Mouse (Mus musculus): ENCODE data around the gene Tbc1d5. TPM values are rescaled to one million over a fixed set of nuclear protein-coding genes. Genes with fewer than 3 reads are reported as not detected.

Tbc1d5 gene
- polyA plus RNA-seq, 1 experiment: 11.2 TPM

DNA sequence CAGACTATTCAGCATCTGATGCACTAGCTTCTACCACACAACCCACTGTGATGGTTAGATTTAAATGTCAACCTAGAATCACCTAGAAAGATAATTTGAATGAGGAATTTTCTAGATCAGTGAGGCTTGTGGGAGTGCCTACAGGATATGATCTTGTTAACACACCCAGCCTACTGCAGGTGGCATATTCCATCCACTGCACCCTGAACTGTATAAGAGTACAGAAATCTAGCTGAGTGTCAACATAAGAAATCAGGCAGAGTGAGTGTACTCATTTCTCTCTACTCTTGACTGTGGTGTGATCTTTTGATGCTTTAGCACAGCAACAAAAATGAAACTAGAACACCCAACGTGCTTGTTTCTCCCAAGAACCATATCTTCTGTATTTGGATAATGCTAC lies 6.8 kb downstream of the Tbc1d5 start:
- Histone ChIP-seq H3K36me3 (ENCODE audit: control insufficient read depth, insufficient read depth, low read length) (no peaks in the 10 kb centered on the region), H3K27me3 (replicated peaks; ENCODE audit: control insufficient read depth, insufficient read depth, low read length) (no peaks in the 10 kb centered on the region), H3K27ac (ENCODE audit: insufficient read depth, low read depth, low read length) (no peak overlapping the region), H3K4me1 (ENCODE audit: control insufficient read depth, insufficient read depth, low read length) (peaks cover 3% of the 10 kb centered on the region; the same call in 1 of the 2 replicates), H3K4me3 (ENCODE audit: insufficient read depth, low read depth, low read length) (no peak overlapping the region)
- DNase-seq: no peak
- 82% methylated on average over 1 of the region's 1 CpGs for WGBS
- TF ChIP-seq CTCF (conservative IDR thresholded peaks at IDR 0.05; ENCODE audit: insufficient read depth, insufficient read length, low read depth, low read length) (no peak), POLR2A (IDR thresholded peaks at IDR 0.05; ENCODE audit: low read depth, low read length) (no peak)

DNA sequence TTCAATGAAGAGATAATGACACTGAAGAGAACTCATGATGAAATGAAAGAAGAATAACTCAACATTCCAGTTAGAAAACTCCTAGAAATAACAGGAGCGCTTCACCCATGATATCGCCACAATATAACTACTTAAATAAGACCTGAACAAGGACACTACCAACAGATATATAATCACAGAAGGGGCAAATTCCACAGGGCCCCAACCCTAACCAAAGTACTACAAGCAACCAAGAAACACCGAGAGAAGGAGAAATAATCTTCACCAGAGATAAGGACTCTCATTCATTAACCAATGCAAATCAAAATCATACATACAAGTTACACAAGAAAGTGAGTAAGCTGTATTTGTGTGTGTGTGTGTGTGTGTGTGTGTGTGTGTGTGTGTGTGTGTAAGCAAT lies 7.6 kb downstream of the Tbc1d5 start:
- H3K4me3 ChIP-seq (ENCODE audit: insufficient read depth, low read depth, low read length): no peak overlapping the region
- no peak overlapping the region for H3K27ac ChIP-seq (ENCODE audit: insufficient read depth, low read depth, low read length)
- WGBS: 94% methylated on average over 3 of the region's 3 CpGs
- peaks cover 3% of the 10 kb centered on the region; the same call in 1 of the 2 replicates for H3K4me1 ChIP-seq (ENCODE audit: control insufficient read depth, insufficient read depth, low read length)
- DNase-seq: no peak
- H3K27me3 ChIP-seq (replicated peaks; ENCODE audit: control insufficient read depth, insufficient read depth, low read length): no peaks in the 10 kb centered on the region
- H3K36me3 ChIP-seq (ENCODE audit: control insufficient read depth, insufficient read depth, low read length): no peaks in the 10 kb centered on the region
- TF ChIP-seq POLR2A (IDR thresholded peaks at IDR 0.05; ENCODE audit: low read depth, low read length) (no peak), CTCF (conservative IDR thresholded peaks at IDR 0.05; ENCODE audit: insufficient read depth, insufficient read length, low read depth, low read length) (no peak)

DNA sequence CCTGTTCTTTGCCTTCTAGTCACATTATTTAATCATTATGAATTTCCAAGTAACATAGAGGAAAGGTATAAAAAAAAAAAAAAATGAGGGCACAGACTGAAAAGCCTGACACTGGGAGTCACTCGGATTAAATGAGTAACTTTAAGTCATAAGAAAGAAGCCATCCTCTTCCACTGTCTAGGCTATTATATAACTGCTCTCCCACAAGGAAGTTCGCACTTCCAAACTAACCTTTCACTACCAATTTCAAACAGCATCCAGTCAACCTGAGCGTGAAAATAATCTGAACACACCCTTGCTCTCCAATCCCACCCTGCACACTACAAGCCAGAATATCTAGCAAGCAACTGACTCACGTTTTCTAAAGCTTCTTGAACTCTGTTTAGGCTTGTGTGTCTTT lies 9.2 kb downstream of the Tbc1d5 start:
- Histone ChIP-seq H3K36me3 (ENCODE audit: control insufficient read depth, insufficient read depth, low read length) (no peaks in the 10 kb centered on the region), H3K4me1 (ENCODE audit: control insufficient read depth, insufficient read depth, low read length) (peaks cover 3% of the 10 kb centered on the region; the same call in 1 of the 2 replicates), H3K4me3 (ENCODE audit: insufficient read depth, low read depth, low read length) (no peak overlapping the region), H3K27ac (ENCODE audit: insufficient read depth, low read depth, low read length) (peak overlapping the region; percentile 80), H3K27me3 (replicated peaks; ENCODE audit: control insufficient read depth, insufficient read depth, low read length) (no peaks in the 10 kb centered on the region)
- DNase-seq: peak; percentile 50
- 54% methylated on average over 4 of the region's 4 CpGs for WGBS
- no peak for TF ChIP-seq CTCF (conservative IDR thresholded peaks at IDR 0.05; ENCODE audit: insufficient read depth, insufficient read length, low read depth, low read length)
- TF ChIP-seq POLR2A (IDR thresholded peaks at IDR 0.05; ENCODE audit: low read depth, low read length): no peak

DNA sequence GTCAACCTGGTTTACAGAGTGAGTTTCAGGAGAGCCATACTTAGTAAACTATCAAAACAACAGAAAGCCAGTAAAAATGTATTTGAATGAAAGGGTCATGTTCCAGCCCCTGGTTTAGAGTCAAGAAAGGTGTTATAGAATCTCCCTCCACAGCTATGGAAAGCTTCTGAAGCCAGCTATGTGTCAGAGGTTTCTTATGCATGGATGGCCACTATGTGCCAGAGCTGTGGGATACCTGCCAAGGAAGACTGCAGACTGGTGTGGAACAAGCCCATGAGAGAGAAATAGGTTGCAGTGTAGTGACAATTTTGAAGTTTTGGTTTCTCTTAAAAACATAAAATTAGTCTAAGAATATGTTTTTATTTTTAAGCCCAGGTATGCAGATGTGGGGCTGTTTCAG lies 16.8 kb downstream of the Tbc1d5 start:
- no peak overlapping the region for H3K4me3 ChIP-seq (ENCODE audit: insufficient read depth, low read depth, low read length)
- no peak overlapping the region for H3K27ac ChIP-seq (ENCODE audit: insufficient read depth, low read depth, low read length)
- H3K4me1 ChIP-seq (ENCODE audit: control insufficient read depth, insufficient read depth, low read length): no peaks in the 10 kb centered on the region; the same call in 1 of the 2 replicates
- TF ChIP-seq CTCF (conservative IDR thresholded peaks at IDR 0.05; ENCODE audit: insufficient read depth, insufficient read length, low read depth, low read length) (no peak), POLR2A (IDR thresholded peaks at IDR 0.05; ENCODE audit: low read depth, low read length) (no peak)
- no peaks in the 10 kb centered on the region for H3K36me3 ChIP-seq (ENCODE audit: control insufficient read depth, insufficient read depth, low read length)
- H3K27me3 ChIP-seq (replicated peaks; ENCODE audit: control insufficient read depth, insufficient read depth, low read length): no peaks in the 10 kb centered on the region
- peak; percentile 53 for DNase-seq

DNA sequence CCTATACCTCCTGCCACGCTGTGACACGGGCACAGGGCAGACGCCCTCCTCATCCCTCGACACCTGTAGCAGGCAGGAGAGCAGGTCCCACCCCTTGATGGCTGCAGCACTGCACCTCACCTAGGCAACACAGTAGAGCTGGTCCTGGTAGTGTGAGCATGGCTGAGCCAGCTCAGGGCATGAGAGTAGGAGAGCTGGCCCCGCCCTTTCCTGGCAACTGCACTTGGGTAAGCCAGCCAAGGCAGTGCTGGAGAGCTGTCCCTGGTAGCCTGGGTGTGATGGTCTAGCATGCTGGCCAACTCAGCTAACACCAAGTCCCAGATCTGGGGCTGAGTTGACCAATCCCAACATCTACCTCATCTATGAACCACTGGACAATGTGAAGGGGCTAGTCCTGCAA lies 19.9 kb downstream of the Tbc1d5 start:
- peak; percentile 64 for DNase-seq
- WGBS: 91% methylated on average over 5 of the region's 5 CpGs

DNA sequence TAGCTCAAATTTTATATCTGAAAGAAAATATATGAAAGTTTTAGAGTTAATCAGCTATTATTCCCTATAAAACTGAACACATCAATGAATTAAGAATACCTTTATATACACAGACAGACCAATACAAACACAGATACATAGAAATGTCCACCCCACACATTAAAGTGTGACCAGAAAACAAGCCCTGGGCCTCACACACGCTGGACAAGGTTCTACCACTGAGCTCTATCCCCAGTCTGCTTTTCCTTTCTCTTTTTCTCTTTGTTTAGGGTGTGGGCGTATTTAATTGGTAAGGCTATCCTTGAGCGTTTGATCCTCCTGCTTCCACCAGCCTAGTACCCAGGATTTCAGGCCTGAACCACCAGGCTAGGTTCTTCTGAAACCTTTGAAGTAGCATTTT lies 28.2 kb downstream of the Tbc1d5 start:
- no peaks in the 10 kb centered on the region; the same call in 1 of the 2 replicates for H3K36me3 ChIP-seq (ENCODE audit: control insufficient read depth, insufficient read depth, low read length)
- TF ChIP-seq POLR2A (IDR thresholded peaks at IDR 0.05; ENCODE audit: low read depth, low read length) (no peak), CTCF (conservative IDR thresholded peaks at IDR 0.05; ENCODE audit: insufficient read depth, insufficient read length, low read depth, low read length) (no peak)
- no peaks in the 10 kb centered on the region for H3K4me1 ChIP-seq (ENCODE audit: control insufficient read depth, insufficient read depth, low read length)
- H3K4me3 ChIP-seq (ENCODE audit: insufficient read depth, low read depth, low read length): no peak overlapping the region
- H3K27me3 ChIP-seq (replicated peaks; ENCODE audit: control insufficient read depth, insufficient read depth, low read length): no peaks in the 10 kb centered on the region
- H3K27ac ChIP-seq (ENCODE audit: insufficient read depth, low read depth, low read length): no peak overlapping the region
- WGBS: 77% methylated on average over 3 of the region's 3 CpGs
- DNase-seq: no peak

More for the DNA sequence above, 19.9 kb downstream of the Tbc1d5 start:
- H3K36me3 ChIP-seq (ENCODE audit: control insufficient read depth, insufficient read depth, low read length): no peaks in the 10 kb centered on the region; the same call in 1 of the 2 replicates
- no peak for TF ChIP-seq CTCF (conservative IDR thresholded peaks at IDR 0.05; ENCODE audit: insufficient read depth, insufficient read length, low read depth, low read length)
- no peak for TF ChIP-seq POLR2A (IDR thresholded peaks at IDR 0.05; ENCODE audit: low read depth, low read length)
- H3K4me1 ChIP-seq (ENCODE audit: control insufficient read depth, insufficient read depth, low read length): no peaks in the 10 kb centered on the region; the same call in 1 of the 2 replicates
- no peak overlapping the region for H3K4me3 ChIP-seq (ENCODE audit: insufficient read depth, low read depth, low read length)
- H3K27me3 ChIP-seq (replicated peaks; ENCODE audit: control insufficient read depth, insufficient read depth, low read length): no peaks in the 10 kb centered on the region
- no peak overlapping the region for H3K27ac ChIP-seq (ENCODE audit: insufficient read depth, low read depth, low read length)

DNA sequence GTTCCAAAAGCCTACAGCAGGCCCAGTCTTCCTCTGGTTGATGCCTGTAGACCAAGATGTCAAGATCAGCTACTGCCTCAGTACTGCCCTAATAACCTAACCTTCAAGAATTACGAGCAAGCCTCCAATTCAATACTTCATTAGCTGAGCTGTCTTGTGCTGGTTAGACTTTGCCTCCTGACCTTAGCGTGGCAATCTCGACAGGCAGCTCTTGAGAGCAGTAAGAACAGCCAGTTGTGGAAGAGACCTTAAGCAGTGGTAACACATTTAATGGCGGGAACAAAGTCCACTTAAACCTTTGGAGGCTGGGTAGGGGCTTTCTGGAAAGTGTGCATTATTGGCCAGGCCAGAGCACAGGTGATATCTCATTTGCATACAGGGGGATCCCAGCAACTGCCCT lies 34.2 kb downstream of the Tbc1d5 start:
- Histone ChIP-seq H3K27me3 (replicated peaks; ENCODE audit: control insufficient read depth, insufficient read depth, low read length) (no peaks in the 10 kb centered on the region), H3K4me1 (ENCODE audit: control insufficient read depth, insufficient read depth, low read length) (0 out of 2 replicates have a peak, but pooled peaks cover 2% of the 10 kb centered on the region), H3K4me3 (ENCODE audit: insufficient read depth, low read depth, low read length) (no peak overlapping the region), H3K36me3 (ENCODE audit: control insufficient read depth, insufficient read depth, low read length) (no peaks in the 10 kb centered on the region), H3K27ac (ENCODE audit: insufficient read depth, low read depth, low read length) (no peak overlapping the region)
- peak; percentile 83 for DNase-seq
- TF ChIP-seq POLR2A (IDR thresholded peaks at IDR 0.05; ENCODE audit: low read depth, low read length): no peak
- WGBS: 66% methylated on average over 4 of the region's 4 CpGs

Data from kidney, adult 2 months (tissue).